Mouse (Mus musculus) gonadal fat pad, adult 2 months (tissue): Measurements from ENCODE around the gene Lrrc42. TPM values are rescaled to one million over a fixed set of nuclear protein-coding genes. Genes with fewer than 3 reads are reported as not detected.

Experiments used
- DNase-seq: peaks from one replicate; pipeline ENCODE4 v3.0.0-alpha.2; 2012; ENCODE audit warnings: low read depth
- polyA plus RNA-seq: library from polyadenylated mRNA; depleted of rRNA; stranded (reverse); fragments of >200 nt; gene quantifications from 2 replicates; pipeline ENCODE4 v1.2.3, GENCODE M21; 2012; rRNA removed

Lrrc42 gene
- polyA plus RNA-seq: 7.7 and 8.8 TPM in 2 replicates

- peak; percentile 59 for DNase-seq
These were observed at the start of gene Lrrc42, which contains the start of gene Hspb11 for GRCm38 (mm10) chr4:107253125-107254091. Gene Lrrc42, minus strand, starts transcription at chr4:107253532. Gene Hspb11, plus strand, starts transcription at chr4:107253593.

GRCm38 (mm10) chr4:107302832-107303231 lies 49.5 kb upstream of the Lrrc42 start:
- no peak for DNase-seq

GRCm38 (mm10) chr4:107302221-107302620 lies 48.9 kb upstream of the Lrrc42 start:
- no peak for DNase-seq

GRCm38 (mm10) chr4:107300902-107301555 lies 47.7 kb upstream of the Lrrc42 start:
- DNase-seq: no peak

GRCm38 (mm10) chr4:107300371-107300770 lies 47.0 kb upstream of the Lrrc42 start:
- no peak for DNase-seq

GRCm38 (mm10) chr4:107299779-107300340 lies 46.5 kb upstream of the Lrrc42 start:
- no peak for DNase-seq

GRCm38 (mm10) chr4:107298071-107298606 lies 44.8 kb upstream of the Lrrc42 start:
- DNase-seq: no peak

- no peak for DNase-seq
These were observed 38.9 kb upstream of the Lrrc42 start for GRCm38 (mm10) chr4:107292273-107292662.

- no peak for DNase-seq
These were observed 38.4 kb upstream of the Lrrc42 start for GRCm38 (mm10) chr4:107291611-107292272.

- no peak for DNase-seq
These were observed 34.2 kb upstream of the Lrrc42 start for GRCm38 (mm10) chr4:107287517-107287916.

GRCm38 (mm10) chr4:107286386-107286785 lies 33.1 kb upstream of the Lrrc42 start:
- DNase-seq: no peak

GRCm38 (mm10) chr4:107285446-107286200 lies 32.3 kb upstream of the Lrrc42 start:
- DNase-seq: no peak

- no peak for DNase-seq
These were observed 27.6 kb upstream of the Lrrc42 start for GRCm38 (mm10) chr4:107280843-107281475.

GRCm38 (mm10) chr4:107278188-107278707 lies 24.9 kb upstream of the Lrrc42 start:
- no peak for DNase-seq

GRCm38 (mm10) chr4:107274511-107274910 lies 21.2 kb upstream of the Lrrc42 start:
- no peak for DNase-seq

- no peak for DNase-seq
These were observed 20.4 kb upstream of the Lrrc42 start for GRCm38 (mm10) chr4:107273683-107274082.

GRCm38 (mm10) chr4:107260001-107260400 lies 6.7 kb upstream of the Lrrc42 start:
- DNase-seq: no peak

- no peak for DNase-seq
These were observed 1.1 kb upstream of the Lrrc42 start for GRCm38 (mm10) chr4:107254414-107254813.

- no peak for DNase-seq
These were observed 810 bp downstream of the Lrrc42 start for GRCm38 (mm10) chr4:107252522-107252921.

- DNase-seq: no peak
These were observed 2.8 kb downstream of the Lrrc42 start for GRCm38 (mm10) chr4:107250494-107250893.
